Mouse (Mus musculus) 3134 (cell line): ENCODE results near the gene Nr1i2.

Experiments used
- DNase-seq: peaks from one replicate; pipeline ENCODE4 v3.0.0-alpha.2; 2011; ENCODE audit warnings: low spot score; ENCODE audit not compliant: insufficient read length; ENCODE audit errors: extremely low read depth

Gene Nr1i2

DNA sequence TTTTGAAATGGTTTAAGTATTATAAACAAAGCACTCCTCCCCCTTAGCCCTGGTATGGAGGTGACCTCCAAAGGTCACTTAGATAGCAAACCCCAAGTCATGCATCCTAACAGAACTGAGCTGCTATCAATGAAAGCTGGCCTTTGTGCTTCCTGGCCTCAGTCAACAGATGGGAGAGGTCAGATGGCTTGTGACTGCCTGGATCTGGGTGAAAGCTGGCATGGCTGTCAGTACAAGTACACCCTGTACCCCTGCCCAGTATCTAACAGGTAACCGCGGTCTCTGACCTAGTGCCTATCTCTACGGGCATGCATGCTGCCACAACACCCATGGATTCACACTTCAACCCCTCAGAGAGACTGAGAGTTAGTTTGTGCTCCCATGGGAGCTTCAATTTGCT is 6.9 kb downstream of the Nr1i2 start:
- DNase-seq: no peak

DNA sequence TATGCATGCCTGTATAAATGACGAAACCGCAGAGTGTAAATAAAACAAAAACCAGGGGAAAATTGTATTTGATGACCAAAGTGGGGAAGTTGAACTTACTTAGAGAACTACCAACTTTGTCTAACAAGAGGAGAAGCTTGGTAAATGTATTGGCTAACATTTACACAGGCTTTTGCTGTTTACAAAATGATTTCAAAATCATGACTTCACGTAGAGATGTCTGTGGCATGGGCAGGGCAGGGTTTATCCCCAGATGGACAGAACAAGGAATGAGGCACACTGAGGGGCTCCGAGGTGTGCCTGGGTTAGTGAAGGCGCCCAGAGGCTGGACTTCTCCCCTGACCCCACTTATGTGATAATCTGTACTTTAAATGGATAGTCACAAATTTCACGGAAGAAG is 7.3 kb downstream of the Nr1i2 start:
- DNase-seq: no peak

DNA sequence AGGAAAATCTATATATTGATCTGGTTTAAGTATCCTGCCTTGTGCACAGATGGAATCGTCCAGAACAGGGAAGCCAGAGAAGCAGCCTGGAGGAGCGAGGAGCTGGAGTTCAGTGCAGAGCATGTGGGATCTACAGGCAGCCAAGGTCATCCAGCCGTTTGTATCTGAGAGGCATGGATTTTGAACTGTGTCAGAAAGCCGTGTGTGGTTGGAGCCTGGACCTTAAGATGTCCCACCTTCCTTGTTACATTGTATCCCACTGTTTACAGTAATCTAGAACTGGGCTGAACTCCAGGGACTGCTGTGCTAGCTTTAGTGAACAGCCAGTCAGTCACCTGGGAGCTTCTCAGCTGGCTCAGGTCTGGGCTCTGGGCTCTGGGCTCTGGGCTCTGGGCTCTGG is 8.1 kb downstream of the Nr1i2 start:
- DNase-seq: no peak

DNA sequence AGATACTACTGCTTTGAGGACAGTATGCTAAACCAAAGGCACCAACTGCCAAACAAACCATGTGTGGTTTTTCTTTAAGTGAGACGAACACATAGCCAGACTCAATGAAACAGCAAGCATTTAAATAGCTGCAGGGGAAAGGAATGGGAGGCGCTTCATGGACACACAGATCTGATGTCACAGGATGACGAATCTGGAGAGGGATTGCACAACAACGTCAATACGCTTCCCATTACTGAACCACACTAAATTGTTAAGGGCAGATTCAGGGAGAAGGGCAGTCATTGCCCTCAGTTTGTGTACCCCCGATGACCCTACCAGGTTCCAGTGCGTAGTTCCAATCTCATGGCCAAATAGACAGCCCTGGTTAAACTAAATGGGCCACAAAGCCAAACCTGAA is 8.8 kb downstream of the Nr1i2 start:
- no peak for DNase-seq

DNA sequence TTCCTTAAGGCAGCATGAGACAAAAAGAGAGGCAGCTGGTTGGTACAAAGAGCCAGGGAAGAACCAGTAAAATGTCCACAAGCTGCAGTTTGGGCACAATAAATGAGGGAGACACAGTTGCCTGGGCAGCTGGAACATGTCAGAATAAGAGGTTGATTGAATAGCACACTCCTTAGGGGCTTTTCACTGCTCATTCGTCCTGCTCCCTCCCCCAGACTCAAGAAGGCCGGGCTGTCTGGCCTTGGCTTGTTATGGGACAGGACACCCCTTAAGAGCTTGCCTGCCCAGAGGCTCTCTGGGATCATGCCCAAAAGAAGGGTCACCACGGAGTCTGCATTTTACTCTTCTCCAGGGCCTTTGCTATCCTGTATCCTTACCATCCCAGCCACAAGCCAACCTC is 11.3 kb downstream of the Nr1i2 start:
- no peak for DNase-seq

DNA sequence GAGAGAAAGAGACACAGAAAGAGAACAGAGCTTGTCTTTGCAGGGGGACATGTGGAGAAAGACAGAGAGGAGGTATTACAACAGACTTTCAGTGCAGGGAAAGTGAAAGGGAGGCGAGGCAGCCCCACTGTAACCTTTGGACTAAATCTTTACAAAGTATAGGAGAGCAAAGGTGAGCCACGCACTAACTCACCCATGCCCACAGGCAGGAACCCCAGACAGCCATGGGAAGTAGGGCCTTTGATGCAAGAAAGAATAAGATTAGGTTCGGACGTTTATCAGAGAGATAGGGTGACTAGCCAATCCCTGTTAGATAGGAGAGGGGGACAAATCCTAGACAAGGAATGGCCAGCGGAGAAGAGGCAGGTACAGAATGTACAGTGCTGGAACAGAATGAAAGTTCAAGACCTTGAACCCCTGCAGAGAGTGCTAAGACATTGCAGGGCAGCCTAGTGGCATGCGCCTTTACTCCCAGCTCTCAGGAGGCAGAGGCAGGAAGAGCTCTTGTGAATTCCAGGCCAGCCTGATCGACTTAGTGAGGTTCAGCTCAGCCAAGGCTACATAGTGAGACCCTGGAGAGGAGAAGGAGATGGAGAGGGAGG is 12.0 kb downstream of the Nr1i2 start:
- DNase-seq: no peak

DNA sequence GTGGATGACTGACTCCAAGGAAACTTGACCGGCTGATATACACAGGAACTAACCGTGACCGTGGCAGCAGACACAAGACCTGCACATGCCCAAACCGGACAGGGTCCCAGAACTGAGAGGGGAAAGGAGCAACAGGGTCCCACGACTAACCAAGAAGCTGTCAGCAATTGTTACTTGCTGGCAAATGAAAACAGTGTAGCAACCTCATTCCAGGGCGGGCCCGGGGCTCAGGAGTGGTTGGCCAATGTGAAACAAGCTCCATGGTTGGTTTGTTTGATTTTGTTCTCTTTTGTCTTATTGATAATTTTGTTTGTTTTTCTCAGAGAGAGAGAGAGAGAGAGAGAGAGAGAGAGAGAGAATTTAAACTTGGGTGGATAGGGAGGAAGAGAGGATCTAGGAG is 13.7 kb downstream of the Nr1i2 start:
- no peak for DNase-seq

DNA sequence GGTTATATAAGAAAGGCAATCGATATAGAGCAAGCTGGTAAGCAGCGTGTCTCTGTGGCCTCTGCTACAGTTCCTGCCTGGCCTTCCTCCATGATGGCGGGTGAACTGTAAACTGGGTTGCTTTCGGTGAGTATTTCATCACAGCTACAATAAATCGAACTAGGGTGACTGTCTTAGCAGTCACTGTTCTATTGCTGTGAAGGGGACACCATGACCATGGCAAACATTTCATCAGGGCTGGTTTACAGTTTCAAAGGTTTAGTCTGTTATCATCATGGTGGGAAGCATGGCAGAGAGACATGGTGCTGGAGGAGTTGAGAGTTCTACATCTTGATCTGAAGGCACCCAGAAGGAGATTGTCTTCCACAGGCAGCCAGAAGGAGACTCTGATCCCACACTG is 14.8 kb downstream of the Nr1i2 start:
- DNase-seq: no peak

DNA sequence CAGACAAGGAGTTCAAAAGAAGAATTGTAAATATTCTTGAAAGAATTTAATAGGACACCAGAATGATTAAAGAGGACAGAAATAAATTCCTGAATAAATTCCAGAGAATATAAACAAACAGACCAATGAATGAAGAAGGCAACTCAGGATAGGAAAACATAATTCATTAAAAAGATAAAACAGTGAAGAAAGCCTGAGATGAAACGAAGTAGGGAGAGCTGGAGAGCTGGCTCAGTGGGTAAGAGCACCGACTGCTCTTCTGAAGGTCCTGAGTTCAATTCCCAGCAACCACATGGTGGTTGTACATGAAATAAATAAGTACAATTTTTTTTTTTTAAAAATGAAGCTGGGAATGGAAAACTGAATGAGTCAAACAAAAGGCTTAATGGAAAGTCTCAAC is 19.9 kb downstream of the Nr1i2 start:
- no peak for DNase-seq

DNA sequence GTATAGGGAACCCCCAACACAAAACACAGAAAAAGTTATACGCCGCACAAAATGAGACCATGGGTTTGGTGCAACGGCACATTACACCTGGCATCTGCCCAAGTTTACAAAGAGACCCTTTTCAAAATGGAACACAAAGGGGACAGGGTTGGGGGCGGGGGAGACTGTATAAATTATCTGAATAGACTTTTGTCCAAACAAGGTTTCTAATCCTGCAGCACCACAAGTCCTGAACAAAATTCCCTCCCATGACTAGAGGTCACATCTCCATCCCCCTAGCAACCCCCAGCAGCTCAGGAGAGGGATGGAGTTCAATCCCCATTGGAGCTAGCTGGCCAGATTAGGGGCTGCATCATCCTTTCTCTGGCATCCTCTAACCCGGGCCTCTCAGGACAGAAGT is 22.1 kb downstream of the Nr1i2 start:
- no peak for DNase-seq

DNA sequence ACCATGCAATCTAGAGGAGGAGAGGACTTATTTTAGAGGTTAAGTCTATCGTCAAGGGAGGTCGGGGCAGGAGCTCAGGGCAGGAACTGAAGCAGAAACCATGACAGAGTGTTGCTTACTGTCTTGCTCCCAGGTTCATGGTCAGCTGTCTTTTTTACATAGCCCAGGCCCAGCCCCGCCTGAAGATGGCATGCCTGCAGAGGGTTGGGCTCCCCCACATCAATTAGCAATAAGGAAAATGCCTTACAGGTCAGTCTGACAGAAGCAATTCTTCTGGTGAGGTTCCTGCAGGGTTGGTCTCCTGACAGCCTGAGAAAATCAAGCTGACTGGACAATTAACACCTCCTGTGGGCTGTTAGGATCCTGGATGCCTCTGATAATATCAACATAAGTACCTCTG is 23.0 kb downstream of the Nr1i2 start:
- DNase-seq: no peak

DNA sequence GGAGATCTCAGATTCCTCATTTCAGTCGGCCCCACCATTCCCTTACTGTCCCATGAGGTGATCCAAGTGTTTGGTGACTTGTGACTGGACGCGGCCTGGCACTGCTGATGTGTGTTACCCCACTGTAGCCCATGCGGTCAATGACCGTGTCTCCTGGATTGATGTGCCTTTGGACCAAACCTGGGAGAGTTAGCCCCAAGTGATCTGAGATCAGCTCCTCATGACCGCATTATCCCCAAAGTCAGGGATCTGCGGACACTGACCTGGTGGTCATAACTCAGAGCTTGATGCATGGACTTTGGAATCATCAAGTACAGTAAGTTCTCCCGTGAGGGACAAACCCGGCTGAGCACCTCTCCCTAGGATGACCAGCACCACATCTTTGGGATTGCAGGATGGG is 38.7 kb downstream of the Nr1i2 start:
- DNase-seq: no peak

DNA sequence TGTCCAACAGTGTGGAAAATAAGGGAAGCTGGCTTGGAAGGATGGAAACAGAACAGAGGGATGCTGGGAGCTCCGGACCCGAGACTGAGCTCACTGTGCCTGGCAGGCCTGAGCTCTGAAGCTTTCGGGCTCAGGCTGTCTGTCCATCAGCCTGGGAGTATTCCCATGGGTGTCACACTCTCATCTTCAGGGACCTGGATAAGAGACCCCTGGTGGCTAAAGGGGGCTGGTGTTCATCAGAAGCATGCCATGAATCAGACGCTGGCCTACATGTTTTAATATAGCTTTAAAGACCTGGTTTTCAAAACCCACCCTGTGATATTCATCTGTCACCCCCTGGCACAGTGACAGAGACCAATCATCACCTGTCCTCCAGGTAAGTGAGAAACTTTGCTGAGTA is 39.5 kb downstream of the Nr1i2 start:
- no peak for DNase-seq

DNA sequence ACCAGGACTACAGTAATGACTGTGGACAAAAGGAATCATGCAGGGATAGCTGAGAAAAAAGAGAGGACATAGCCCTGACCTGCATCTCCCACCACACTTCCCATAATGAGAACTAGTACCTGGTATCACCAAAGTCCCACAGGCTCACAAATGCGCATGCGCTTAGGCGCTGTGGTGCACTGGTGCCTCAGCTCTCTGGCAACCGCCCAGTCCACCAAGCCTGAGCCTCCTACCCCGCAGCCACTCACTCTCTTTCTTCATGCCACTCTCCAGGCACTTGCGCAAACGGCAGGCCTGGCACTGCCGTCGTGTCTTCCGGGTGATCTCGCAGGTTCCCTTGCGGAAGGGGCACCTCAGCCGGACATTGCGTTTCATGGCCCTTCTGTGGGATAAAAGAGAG is 40.6 kb downstream of the Nr1i2 start:
- DNase-seq: no peak

DNA sequence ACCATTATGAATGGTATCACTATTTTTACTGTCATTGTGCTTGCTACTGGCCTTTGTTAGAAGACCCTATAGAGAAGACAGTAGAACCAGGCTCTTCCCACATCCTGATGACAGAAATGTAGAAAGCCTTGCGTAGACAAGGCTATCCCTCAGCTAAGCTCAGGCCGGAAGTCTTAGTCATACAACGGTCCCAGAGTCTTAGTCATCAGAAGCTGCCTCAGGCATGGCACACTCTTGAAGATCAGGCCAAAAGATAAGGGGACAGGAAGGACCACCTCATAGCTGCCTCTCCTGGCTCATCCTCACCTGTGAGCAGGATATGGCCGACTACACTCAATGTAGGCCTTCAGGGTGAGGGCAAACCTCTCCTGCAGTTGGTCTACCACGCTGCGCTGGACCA is 44.2 kb downstream of the Nr1i2 start:
- DNase-seq: no peak

DNA sequence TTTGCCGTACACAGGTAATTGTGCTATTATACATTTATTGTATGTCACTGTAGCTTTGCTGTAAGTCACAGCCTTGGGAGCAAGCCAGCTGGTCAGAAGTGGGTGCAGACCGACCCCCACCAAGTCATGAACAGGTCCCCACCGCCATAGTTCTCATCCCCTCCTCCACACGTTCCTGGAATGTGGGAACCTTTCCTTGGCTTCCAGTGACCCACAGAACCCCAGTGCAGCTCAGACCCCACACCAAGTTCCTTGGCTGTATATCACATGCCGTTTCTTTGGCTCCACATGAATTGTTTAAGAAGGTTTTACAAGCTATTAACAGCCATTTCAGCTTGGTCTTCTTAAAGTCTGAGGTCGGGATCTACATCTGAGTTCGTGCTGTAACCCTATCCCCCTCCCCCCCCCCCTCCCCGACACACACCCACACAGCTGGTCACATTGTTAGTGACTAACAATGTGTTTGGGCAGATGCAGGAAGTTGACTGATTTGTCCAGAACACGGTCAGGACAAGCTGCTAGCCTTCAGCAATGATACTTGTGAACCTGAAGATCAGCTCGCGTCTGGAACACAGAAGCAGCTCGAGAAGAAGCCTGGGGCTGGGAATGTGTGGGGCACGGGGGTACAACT is 46.2 kb downstream of the Nr1i2 start:
- no peak for DNase-seq

DNA sequence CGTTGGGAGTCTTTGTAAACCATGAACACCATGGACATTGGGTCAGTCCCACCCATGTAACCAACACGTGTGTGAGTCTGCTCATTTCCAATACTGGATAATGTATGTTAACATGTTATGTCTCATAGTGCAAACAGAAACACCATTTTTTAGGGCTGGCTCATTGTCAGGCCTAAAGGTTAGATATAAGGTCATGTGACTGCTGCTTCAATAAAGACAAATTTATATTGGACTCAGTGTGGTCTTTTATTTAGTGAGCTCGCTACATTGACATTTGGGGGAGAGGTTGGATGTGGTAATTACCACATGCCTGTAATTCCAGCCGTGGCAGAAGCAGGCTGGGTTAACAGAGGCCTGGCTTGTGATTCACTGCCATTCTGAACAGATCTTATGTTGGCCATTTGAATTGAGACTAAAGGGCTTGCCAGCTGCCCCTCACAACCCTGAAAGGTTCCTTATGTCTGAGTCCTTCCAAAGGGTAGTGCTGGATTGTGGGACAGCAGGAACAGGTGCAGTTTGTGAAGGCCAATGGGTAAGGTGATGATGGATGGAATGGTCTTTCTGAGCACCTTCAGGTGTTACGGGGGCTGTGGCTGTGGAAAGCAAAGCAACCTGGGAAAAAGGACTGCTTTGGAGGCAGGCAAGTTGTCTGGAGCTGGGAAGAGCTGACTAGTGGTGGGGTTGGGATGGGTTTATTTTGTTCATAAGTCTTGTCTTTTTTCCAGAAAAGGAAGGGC is 48.6 kb downstream of the Nr1i2 start:
- no peak for DNase-seq

DNA sequence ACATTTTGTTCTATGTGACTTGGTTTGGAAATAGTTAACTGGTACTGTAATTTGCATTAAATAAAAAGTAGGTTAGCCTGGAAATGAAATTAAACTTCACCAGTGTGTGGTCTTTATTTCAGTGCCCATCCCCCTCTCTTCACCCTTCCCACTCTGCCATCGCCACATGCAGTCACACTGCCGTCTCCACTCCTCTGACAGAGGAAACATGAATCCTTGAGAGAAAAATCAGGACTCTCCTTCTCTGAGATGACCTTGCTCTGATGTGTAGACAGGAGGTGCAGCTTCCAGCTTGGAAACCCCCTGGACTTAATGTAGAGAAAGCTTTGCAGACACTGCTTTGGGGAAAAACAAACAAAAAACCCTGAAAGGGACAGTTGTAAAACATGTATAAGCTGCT is 49.2 kb downstream of the Nr1i2 start:
- no peak for DNase-seq

DNA sequence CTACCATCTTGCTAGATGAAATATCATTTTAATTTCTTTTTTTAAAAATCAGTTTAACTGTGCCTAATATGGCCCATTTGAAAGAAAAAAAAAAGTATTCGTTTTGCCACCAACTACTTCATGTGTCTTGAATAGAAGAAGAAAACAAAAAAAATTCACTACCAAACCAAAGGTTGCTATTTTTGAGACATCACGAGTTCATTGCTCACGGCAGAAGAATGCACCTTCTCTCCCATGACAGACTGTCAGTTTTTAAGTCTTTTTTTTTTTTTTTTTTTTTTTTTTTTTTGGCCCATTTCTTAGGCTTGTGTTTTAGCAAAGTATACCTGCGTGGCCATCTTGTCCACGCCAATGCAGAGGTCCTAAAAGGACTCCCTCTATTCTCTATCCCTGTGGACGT is 50.5 kb downstream of the Nr1i2 start:
- no peak for DNase-seq

DNA sequence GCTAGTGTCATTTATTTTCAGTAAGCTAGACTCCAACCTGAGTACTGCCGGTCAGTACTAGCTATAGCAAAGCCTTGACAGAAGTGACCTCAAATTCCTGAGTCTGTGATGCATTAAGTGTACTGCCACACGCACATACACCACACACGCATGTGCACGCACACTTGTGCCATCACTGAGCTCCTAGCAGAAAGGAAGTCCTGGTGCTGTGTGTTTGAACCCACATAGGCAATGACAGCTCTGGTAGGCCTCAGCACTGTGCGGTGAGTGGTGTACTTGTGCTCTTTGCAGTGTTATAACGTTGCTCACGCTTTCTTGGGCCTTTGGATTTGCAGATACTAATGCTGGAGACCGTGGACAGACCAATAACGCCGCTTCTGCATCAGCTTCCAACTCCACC is 54.5 kb downstream of the Nr1i2 start:
- no peak for DNase-seq

DNA sequence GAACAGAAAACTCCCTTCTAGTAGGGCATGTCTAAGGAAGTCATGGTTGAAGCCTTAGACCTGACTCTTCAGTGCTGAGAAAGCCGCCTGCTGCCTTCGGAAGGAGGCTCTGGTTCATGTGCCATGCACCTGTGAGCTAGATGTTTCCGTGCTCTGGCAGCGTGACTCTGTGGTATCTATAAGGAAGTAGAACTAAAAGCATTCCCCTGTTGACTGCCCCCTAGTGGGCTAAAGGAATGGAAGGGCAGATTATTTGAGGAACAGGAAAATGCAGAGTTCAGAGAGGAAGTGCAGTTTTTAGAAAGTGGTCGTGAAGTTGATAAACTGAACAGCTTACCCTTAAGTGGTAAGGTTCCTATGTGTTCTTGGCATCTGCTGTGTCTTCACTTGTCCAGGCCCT is 54.9 kb downstream of the Nr1i2 start:
- DNase-seq: no peak

DNA sequence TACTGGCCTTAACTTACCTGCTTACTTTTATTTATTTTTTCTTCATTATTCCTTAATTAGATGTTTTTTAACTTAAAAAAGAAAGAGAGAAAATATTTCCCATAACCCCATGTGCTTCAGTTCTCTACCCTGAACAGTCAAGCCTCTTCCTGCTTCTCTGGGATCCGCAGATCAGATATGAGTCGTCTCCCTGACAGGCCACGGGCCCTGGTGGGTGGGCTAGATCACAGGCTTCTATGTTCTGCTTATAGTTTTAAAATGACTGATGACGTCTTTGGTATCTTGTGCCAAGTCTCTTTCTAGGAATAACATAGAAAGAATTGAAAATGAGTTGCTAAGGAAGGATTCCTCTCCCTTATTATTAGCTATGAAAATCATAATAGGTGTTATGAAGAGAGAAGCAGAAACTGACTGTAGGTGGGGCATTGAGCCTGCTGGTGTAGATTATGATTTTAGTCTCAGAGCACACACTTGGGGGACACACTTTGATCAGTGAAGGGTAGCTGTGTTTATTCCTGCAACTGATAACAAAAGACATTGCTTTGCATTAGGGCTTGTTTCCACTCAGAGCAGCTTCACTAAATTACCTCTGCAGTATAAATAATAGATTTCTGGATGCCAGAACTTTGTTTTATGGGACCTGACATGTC is 57.6 kb downstream of the Nr1i2 start:
- no peak for DNase-seq
